Mouse (Mus musculus) adrenal gland, postnatal 4 days (tissue): ENCODE measurements around the gene Sparc. TPM values are rescaled to one million over a fixed set of nuclear protein-coding genes. Genes with fewer than 3 reads are reported as not detected.

Source experiments
- DNase-seq, 2 experiments: peaks; one replicate each; pipeline ENCODE4 v3.0.0; 2021 to 2022; ENCODE audit warnings: low spot score in 2 of 2, mixed read lengths in 2 of 2
- long read RNA-seq, 2 experiments: library from polyadenylated mRNA; stranded (forward); transcript quantifications; one replicate each; pipeline ENCODE4 v2.0.0; 2021
- total RNA-seq, 2 experiments: library from RNA; stranded (reverse); gene quantifications; 2 replicates each; pipeline ENCODE4 v1.2.3; 2021

Sparc gene
- 1,000 to 10,000 TPM; 2,300 to 2,476 TPM for total RNA-seq
- long read RNA-seq, experiment 1, transcript Sparc-205 (5 exons, 741 nt), result minor isoform, 441 of 1,977 reads
- long read RNA-seq, experiment 1, transcript Sparc-201 (10 exons, 2,300 nt), result major isoform, 736 of 1,977 reads
- long read RNA-seq, experiment 1, transcript Sparc-203 (4 exons, 909 nt), result minor isoform, 59 of 1,977 reads
- long read RNA-seq, experiment 1, transcript Sparc-202 (10 exons, 2,115 nt), result minor isoform, 157 of 1,977 reads
- long read RNA-seq, experiment 1, partial matches to known transcripts, result 314 of 1,977 reads
- long read RNA-seq, experiment 1, other reads (novel, unspliced or antisense), result 265 of 1,977 reads
- long read RNA-seq, experiment 2, transcript Sparc-202 (10 exons, 2,115 nt), result minor isoform, 240 of 2,197 reads
- long read RNA-seq, experiment 2, transcript Sparc-203 (4 exons, 909 nt), result minor isoform, 31 of 2,197 reads
- long read RNA-seq, experiment 2, transcript Sparc-201 (10 exons, 2,300 nt), result major isoform, 1,174 of 2,197 reads
- long read RNA-seq, experiment 2, transcript Sparc-205 (5 exons, 741 nt), result minor isoform, 41 of 2,197 reads
- long read RNA-seq, experiment 2, partial matches to known transcripts, result 375 of 2,197 reads
- long read RNA-seq, experiment 2, other reads (novel, unspliced or antisense), result 329 of 2,197 reads

DNA sequence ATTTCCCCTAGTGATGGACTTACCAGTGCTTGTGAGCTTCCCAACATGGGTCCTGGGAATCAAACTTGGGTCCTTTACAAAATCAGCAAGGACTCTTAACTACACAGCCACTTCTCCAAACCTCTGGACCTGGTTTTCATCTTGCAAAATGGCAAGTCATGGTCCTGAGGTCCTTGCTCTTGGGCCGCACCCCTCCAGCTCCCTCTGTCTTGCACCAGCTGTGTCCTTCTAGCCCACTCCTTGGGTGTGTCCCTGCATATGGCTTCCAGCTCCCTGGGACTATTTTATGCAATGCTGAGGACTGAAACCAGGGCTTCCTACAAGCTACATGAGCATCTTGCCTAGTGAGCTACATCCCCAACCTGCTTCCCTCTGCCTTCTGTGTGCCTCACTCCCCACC lies at the start of gene Sparc:
Sparc (minus strand) TSS at position 206 of the 400 bp plus-strand sequence.
- no peak for DNase-seq

DNA sequence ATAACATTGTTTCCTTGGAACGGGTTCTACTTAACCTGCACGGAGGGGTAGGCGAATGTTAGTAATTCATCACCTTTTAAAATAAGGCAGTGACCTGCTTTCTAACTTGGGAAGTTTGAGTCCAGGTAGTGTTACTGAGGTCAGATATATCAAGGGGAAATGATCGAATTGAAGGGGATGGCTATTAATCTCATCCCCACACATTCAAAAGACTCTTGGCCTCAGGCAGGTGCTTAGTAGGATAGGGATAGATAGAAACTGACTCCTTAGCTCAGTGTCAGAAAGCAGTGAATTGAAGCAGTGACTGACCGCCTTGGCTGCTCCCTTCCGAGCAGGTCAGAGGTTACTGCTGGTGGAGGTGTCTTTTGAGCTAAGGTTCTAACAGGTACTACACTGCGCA lies 48.5 kb upstream of the Sparc start:
- DNase-seq, result no peak

DNA sequence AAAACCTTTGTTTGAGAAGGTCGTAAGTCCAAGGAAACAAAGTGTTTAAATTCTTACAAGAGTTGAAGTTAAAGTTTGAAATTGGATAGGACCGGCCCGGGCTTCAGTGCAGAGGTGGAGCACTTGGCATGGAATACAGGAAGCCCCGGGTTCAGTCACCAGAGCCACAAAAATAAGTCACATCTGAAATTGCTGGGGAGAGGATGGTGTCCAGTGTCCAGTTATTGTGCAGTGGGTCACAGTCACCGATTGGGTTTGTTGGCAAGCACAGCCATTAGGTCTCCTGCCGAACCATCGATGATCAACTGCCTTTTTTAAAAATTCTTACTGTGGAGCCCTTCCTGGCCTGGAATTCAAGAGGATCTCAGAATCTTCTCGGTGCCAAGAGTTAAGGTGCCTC lies 47.8 kb upstream of the Sparc start:
- no peak for DNase-seq

DNA sequence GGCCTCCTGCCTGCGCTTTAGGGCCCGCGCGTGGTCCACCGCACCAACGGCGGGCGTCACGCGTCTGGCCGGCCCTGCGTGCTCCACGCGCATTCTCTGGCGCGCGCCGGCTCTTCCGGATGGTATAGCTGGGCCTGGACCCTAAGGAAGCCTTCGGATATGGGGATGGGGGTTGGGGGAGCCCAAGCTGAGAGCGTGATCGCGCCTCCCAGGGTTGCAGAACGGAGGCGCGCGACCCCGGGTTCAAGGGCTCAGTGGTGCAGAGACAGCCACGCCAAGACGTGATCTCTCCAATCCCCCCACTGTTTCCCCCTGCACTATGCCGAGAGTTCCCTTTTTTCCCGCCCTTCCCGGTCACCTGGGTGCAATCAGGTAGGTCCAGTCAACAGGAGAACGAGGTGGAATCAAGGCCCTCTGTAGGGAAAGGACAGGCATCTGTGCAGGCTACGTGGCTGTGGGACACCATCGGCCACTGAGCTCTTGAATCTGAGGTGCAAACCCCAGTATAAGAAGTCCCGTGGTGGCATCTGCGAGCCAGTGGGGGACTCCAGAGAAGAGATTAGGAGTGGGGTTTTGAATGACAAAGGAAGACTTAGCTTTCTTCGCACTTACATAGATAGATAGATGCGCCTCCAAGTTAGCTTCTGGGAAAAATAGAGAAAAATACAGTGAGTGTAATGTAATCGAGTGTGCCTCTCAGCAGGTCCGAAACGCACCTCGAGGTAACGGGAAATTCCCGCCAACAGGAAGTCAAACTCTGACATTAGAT lies 47.1 kb upstream of the Sparc start:
- no peak for DNase-seq

DNA sequence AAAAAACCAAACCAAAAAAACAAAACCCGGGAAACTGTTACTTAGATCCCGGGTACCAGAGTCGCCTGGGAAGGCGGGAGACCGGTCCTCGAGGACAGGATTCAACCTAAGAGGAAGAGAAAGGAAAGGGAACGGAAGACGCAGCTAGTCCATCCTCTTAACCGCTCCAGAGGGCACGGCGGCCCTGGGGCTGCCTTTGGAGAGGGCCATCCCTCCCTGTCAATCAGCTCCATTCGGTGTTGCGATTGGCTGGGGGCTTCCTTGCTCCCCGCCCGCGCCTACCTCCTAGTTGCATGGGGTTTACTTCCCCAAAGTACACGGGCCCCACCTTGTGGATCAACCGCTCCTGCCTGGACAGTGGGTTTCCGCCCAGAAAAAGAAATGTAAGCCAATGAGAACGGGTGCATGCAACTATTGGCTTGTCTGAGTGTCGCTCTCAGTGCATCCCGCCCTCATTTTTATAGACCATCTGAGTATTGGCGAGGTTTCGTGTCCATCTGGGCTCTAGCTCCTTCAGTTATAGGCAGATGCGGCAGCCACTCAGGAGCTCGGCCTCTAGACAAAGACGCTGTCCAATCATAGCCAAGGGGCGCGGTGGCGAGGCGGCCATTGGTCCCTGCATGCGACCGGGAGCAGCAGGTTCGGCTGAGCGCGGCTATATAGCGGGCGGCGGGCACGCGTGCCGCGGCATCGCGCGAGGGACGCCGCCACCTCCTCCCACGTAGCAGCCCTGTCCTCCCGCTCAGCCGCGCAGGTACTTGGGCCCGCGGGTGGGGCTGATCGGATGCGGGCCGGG lies 46.3 kb upstream of the Sparc start, which contains the start of gene G3bp1:
G3bp1 (plus strand) TSS at position 638 of the 796 bp plus-strand sequence.
- DNase-seq, result peak; percentile 96

DNA sequence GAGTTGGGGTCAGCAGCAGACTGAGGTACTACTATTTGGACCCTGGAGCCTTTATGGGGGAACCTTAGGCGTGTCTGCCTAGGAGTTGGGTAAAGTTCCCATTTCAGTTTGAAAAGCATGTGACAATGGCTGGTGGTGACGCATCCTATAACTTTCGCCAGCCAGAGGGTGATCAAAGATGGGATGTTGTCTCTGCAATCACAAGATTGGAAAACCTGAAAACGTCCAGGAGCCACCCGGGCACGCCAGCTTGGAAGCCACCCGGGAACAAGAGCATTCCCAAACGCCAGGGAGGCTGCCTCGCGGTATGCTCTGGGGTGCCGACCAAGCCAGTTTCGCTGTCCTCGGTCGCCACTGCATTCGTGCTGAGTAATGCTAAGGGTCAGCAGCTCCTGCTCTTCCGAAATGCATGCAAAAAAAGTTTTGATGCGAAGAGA lies 45.6 kb upstream of the Sparc start:
- no peak for DNase-seq

DNA sequence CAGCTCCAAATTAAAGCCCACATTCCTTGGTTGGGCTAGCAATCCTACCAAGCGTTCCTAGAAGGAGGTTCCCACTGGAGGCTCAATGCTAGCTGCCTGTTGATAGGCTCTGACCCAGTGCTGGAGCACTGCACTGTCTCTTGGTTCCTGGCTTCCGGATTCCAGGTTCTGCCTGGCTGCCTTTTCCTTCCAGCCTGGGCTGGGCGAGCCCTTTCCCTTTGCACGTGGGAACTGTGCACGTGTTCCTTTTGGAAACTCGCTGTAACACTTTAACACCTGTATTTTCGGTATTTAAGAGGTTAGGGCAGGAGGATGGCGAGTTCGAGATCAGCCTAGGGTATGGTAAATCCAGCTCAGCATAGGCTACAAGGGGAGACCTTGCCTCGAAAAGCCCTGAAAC lies 45.0 kb upstream of the Sparc start:
- DNase-seq, result no peak

DNA sequence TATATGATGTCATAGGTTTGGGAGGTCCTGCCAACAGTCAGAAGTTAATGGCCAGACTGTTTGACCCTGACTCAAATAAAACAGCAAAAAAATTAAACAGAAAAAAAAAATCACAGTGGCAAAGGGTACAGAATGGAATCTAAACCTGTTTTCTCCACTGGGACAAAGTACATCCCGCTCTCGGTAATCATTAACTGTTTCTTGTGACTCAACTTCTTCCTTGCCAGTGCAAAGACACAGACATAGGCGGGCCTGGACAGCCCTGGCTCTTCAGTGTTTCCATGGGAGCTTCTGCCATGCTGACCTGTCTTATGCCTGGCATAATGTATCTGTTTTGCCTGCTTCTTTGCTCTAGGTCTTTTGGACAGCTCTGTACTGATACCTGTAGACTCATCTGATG lies 42.2 kb upstream of the Sparc start:
- no peak for DNase-seq

DNA sequence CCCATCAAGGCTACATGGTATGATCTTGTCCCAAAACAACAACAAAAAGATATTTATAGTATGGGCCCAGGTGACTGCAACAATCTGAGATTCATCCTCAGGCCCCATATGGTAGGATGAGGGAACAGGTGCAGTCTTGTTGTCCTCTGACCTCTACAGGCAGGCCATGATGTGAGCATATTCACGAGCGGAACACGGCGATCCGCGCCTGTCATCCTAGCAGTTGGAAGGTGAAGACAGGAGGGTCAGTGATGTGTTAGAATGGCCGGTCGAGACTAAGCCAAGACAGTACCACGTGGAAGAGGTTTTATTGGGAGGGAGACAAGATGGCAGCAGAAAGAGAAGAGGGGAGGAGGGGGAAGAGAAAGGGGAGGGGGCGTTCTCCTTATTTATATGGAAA lies 41.7 kb upstream of the Sparc start:
- no peak for DNase-seq

DNA sequence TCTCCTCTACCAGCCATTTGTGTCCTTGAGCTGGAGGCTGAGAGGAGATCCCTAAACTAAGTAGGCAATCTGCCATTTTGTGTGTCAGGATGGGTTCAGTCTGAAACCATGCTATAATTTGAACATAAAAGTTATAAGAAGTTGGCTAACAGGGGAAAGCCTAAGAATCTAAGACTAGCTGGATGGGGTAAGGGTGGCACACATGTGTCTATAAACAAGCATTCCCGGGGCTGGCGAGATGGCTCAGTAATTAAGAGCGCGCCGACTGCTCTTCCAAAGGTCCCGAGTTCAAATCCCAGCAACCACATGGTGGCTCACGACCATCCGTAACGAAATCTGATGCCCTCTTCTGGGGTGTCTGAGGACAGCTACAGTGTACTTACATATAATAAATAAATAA lies 39.2 kb upstream of the Sparc start:
- no peak for DNase-seq

DNA sequence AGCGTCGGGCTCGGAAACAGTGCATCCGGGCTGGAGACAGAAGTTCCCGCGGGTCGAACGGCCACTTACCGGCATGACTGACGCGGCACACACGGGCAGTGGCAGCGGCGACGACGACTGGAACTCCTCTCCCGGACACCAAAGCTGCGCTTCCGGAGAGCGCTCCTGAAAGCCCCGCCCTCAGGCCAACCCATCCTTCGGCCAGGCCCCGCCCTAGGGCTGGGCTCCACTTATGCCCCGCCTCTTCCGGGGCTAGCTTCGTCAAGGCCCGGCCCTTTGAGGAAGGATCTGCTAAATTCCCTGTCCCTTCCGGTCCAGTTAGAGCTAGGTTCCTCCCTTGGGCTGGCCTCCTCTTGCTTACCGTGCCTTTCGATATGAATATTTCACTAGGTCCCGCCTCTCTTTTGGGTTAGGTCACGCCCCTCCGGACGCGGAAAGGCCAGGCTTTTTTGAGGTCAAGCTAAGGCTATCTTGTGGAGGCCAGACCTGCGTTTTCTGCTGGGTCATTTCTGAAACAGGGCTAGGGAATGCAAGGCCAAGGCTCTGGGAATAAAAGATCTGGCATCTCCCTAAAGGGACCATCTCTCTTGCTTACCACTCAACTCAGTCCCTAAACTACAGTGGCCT lies 38.1 kb upstream of the Sparc start, which contains the start of gene Atox1:
Atox1 (minus strand) TSS at position 221 of the 627 bp plus-strand sequence.
- peak; percentile 81 to 85 for DNase-seq

DNA sequence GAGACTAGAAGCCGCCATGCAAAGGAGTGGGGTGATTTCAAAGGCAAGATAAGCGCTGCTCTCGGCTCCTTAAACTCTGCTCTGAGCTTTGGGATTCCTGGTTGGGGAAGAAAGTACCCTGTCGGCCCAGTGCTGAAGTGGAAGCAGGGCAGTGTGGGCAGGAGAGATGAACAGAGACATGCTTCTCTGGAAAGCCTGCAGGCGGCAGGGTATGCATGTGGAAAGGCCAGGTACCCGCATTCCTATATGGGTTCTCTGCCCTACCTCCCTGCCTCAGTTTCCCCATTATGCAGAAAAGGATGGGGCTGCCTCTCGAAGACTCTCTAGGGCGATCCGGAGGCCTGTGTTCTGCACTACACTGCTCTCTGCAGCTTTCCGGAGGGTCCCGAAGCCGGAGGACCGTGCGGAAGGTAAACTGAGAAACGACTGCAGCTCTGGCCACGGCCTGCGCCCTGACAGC lies 37.6 kb upstream of the Sparc start:
- no peak for DNase-seq

DNA sequence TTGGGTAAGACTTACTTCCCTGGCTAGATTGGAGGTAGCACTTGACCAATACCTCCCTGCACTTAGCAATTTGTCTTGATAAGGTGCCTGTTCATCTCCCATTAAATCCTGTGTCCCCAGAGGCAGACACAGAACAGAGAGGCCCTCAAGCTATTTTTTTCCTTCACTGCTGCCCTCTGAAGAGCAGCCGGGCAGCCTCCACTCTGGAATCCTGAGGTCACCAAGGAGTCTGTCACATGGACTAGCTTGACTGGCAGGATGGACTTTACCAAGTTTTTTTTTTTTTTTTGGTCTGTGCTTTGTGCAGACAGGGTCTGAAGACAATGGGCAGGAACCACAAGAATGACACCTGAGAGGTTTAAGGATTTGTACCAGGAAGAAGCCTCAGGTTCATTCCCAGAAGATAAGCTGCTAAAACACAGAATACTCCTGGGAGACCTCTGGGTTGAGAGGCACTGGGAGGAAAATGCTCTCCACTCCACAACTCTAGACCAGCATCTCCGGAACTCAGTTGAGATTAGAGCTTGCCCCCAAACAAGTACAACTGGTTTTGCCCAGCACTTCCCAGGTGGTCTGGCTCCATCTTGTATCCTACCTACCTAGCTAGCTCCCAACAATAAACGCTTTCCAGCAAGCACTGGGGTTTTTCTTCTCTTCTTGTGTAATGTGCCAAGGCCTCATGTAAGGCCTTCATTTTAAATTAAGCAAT lies 37.0 kb upstream of the Sparc start:
- DNase-seq, result no peak

DNA sequence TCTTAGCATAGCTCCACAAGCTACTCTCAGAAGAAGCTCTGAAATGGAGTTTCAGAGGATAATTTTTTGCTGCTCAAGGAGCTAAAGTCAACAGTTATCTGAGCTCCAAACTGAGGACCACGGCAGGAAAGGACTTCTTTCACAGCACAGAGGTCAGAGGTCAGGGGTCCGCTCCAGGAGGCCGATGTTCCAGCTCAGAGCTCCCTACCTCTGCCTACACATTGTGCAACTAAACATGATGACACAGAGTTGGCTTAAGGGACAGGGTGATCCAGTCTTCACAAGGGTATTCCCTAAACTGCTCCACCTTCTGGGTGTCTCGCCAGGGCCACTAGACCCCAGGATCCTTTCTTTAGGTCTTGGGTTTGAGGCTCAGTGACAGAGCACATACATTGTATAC lies 35.5 kb upstream of the Sparc start:
- DNase-seq, result no peak

DNA sequence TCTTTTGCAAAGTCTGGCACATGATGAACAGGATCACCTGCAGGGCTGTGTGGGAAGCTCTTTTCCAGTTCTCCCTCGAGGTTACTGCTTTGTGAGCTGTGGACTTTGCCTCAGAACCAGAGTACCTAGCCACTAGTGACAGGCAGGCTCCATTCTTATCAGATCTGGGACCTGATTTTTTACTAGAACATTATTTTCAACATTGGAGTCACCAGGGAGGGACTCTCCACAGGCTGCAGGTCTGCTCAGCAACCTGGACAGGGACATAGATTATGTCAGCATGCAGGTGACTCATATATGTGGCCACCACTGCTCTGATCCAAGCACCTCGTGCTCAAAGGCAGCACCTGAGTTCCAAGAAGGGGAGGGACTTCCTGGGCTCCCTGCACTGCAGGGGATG lies 32.2 kb upstream of the Sparc start:
- no peak for DNase-seq

DNA sequence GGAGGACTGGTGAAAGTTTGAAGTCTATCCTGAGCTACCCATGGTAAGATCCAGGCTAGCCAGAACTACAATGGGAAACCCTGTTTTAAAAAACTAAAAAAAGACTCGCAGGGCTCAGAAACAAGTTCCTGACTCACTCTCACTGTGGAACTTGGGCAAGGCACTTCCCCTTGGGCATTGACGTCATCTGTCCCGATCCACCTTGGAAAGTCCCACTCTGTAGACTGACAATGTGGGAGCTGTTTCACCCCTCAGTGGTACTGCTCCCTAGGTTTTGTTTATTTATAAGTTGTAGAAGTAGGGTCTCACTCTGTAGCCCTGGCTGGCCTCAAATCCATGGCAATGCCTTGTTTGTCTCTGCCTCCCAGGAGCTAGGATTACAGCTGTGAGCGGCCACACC lies 30.7 kb upstream of the Sparc start:
- DNase-seq, result no peak

DNA sequence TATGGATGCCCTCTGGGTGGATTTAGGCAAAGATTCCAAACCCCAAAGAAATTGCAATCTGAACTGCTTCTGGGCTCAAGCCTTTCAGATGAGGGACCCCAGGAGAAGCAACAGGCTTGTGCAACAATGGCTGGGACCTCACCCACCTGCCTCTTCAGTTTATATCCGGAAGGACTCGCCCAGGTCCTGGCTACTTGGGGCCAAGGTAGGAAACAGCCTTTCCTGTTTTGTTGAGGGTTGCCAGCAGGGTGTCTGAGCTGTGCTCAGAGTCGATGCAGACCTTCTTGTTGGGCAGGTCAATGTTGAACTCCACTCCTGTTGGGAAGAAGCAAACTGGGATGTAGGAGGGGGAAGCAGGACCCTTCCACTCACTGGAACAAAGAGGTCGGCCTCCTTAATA lies 27.3 kb upstream of the Sparc start:
- DNase-seq, result no peak

DNA sequence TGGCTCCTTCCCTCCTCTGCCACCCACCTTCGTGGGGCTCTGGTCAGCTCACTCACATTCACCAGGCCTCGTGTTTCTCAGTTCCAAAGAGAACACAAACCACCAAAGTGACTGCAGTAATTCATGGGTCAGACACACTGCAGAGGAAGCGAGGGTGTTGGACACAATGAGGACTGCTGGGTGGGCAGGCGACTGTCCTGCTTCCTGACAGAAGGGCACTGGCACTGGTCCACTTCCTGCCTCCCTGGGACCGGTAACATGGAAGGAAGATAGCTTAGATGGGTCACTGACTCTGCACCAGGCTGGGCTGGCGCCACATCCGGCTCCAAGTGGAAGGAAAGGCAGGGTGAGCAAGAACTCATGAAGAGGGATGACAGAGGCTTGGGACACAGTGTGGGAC lies 26.5 kb upstream of the Sparc start:
- no peak for DNase-seq

DNA sequence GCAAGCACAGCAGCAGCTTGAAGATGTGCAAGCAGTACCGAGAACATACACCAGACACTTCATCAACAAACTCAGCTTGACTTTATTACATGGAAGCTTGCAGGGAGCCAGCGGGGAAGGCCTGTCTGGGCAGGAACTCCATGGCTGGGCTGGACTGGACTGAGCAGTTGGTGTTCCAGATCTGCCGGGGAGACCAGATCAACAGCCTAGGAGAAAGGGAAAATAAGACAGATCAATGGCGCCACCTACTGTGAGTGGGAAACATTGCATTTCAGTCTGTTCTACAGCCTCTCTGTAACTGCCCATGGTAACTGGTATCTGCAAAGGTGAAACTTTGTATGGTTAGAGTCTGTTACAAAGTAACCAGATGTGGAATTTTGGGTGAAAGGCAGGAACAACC lies 23.6 kb upstream of the Sparc start:
- peak; percentile 43 to 72 for DNase-seq

DNA sequence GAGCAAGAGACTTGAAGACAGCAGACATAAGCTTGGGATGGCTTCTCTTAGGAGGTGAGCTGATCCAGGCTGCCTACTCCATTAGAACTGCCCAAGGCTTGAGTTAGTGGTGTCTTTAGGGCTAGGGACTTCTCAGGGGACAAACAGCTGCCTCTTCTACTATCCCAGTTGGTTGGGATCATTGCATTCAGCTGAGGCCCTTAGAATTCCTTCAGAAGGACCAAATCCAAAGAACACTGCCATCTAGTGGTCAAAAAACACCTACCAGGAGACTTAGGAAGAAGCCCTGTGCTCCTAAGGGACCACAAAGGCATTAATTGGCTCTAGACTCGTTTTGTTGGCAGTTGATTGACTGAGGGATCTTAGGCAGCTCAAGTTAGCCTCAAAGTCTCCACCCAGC lies 21.8 kb upstream of the Sparc start:
- DNase-seq, result peak in 1 of 2 experiments; percentile 28
